Mouse (Mus musculus): Measurements from ENCODE around the gene Gm4756.
"Not testable (repeated sequence)": the region's sequence is repeated elsewhere in the genome, so short reads cannot be mapped to it uniquely, and the experiment has no call there.

Gene Gm4756

DNA sequence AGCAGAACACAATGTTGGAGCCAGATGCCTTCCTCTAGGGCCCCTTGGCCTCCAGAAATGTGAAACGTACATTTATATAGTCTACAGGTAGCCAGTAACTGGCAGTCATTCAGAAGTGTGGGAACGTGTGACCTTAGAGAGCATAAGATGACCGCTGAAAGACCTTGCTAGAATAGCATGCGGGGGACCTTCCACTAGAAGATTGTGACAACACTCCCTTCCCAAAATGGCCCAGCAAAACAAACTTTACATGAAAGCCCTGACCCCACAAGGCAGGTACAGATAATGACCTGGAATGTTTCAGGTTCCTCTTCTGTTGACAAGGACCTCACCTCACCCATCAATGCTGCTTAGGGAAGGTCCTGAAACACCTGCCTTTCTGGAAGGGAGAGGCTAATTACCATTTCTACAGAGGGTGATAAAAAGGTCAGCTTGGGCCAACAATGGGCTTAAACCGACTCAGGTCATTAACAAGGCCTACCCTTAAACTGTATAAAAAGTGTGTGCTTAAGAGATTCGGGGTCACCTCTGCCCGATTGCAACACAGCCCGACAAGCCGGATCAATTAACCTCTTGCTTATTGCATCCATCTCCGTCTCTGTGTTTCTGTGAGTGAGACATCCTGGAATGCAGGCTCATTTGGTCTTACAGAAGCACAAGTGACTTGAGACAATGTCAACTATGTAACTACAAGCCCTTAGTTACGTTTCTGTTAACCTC, at the start of gene Gm4756:
Gene Gm4756, minus strand, starts transcription at position 51 of the 720 bp plus-strand sequence.
- no peak for DNase-seq

DNA sequence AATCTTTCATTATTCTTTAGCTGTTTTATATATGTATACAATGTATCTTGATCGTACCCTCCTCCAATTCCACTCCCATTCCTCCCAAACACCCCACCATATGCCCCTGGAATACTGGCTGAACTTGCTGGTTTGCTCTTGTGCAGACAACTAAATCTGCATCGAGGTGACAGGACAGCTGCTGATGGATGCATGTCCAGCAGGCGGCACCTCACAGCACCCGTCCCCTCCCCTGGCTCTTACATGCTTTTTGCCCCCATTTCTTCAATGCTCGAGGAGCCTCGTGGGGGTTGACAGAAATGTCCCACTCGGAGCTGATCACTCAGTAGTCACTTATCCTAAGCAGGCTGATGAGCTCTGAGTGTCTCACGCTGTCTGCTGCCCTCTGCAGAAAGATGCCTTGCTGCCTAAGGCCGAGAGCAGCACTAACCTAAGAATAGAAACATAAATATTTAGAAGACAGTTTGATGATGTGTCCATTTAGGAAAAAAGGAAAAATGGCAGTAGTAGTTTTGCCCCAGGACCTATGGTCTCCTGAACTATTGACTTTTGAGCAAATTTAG, 45.5 kb upstream of the Gm4756 start:
- DNase-seq, result no peak

DNA sequence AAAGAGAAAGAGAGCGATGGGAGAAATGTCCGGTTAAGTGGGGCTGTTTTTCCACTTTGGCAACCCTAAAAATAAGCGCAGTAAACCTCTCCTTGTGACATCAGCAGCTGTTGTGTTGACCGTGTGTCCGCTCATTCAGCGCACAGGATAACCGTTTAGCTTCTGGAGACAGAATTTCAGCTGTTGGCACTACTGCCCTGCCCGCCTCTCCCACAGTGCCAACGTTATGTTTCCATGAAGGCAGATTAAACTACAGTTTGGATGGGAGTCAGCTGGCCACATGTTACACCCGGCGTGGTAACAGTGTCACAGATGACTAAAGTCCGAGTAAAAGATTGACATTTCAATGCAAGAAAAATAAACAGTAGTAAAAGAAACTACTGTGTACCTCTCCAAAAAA, 45.0 kb upstream of the Gm4756 start:
- no peak for DNase-seq

DNA sequence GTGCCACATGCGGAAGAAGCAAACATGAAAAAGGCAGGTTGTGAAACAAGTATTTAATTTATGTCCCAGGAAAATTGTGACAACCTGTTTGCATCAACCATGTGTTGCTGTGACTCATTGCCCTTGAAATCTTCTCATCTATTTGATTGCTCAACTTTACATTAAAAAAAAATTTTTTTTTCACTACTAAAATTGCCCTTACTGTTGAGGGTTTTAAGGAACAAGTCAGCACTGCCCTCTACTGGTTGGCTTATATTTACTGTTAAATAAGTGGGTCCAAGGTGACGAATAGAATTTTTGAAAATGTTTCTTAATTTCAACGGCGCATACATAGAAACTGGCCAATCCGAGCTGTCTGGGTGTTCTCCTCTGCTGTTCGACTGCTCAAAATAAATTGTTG, 44.4 kb upstream of the Gm4756 start:
- DNase-seq, result no peak

DNA sequence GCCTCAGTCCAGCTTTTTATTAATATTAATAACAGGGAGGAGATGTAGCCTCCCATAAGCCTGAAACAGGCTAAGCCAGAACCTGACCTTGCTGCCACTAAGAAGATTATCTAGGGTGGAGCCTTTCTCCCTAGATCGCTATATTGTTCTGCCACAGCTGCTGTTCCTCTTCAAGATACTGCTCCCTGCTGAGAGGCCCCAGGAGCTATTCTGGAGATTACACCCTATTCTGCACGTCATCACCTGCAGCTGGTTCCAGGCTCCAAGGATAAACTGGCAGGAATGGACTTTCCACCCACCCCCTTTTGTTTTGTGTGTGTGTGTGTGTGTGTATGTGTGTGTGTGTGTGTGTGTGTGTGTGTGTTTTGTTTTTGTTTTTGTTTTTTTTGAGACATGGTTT, 38.8 kb upstream of the Gm4756 start:
- not testable (repeated sequence) for DNase-seq

DNA sequence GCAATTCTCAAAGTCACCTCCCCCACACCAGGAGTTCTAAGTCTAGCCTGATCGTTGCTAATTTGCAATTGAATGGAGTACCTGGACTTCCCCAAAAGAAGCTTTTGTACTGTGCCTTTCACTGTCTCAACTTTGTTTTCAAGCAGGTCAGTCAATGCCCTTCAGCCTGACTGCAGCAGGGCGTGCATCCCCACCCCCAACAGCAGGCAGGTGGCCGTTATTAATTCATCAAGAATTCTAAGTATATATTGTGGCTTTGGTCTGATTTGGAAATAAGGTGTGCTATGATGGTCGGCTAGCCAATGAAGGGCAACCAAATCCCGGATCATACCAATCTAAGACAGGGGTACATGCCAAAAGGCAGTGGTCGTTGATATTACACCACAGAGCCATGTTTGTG, 38.3 kb upstream of the Gm4756 start:
- DNase-seq, result not testable (repeated sequence)

DNA sequence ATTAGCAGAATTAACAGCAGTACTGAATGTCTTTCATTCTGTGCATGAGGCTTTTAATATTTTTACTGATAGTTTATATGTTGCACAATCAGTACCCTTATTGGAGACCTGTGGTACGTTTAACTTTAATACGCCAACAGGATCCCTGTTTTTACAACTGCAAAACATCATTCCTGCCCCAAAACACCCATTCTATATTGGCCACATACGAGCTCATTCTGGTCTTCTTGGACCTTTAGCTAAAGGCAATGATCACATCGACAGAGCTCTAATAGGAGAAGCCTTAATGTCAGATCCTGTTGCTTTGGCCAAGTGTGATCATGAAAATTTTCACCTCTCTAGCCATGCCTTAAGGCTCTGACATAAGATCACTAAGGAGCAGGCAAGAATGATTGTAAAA, 37.1 kb upstream of the Gm4756 start:
- not testable (repeated sequence) for DNase-seq

DNA sequence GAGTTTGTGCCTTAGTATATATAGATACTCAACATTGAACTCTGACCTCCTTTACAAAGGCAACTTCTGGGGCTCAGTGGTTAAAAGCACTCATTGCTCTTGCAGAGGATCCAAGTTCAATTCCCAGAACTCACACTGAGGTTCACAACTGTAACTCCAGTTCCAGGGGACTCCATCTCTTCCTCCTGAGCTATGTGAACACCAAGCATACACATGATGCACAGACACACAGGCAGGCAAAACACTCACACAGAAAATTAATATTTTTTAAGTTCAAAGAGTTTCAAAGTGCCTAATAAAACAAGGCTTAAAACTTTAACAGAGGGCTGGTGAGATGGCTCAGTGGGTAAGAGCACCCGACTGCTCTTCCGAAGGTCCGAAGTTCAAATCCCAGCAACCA, 34.2 kb upstream of the Gm4756 start:
- DNase-seq, result no peak

DNA sequence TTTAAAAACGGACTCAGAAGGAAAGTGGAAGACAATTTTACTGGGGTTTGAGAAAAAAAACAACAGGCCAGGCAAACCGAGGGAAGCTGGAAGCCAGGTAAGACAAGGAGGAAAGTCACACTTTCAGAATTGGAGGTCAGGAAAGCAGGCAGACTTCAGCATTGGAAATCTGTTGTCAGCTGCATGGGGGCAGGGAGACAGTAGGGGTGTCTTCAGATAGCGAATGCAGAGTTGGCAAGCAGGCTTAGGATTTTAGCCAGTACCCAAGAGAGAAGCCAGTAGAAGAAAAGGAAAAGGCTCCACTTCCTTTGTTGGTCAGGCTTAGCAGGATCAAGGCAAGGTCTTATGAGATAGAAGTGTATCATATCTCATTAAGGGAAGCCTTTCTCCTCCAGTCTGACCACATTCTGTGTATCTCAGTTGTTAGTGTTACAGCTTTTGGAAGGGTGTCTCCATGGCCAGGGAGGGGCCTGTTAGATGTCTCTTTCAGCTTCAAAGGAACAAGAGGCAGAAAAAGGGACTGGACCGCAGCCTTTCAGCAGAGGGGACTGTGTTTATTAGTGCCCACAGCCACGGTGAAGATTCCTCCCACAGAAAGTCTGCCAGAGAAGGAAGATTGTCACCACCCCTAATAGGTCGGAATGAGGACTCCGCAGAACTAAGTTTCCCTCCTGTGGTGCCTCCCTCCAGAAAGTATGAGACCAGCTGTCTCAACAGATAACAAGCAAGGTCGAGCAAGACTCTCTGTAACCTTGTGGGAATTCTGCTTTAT, 33.2 kb upstream of the Gm4756 start:
- DNase-seq, result no peak

DNA sequence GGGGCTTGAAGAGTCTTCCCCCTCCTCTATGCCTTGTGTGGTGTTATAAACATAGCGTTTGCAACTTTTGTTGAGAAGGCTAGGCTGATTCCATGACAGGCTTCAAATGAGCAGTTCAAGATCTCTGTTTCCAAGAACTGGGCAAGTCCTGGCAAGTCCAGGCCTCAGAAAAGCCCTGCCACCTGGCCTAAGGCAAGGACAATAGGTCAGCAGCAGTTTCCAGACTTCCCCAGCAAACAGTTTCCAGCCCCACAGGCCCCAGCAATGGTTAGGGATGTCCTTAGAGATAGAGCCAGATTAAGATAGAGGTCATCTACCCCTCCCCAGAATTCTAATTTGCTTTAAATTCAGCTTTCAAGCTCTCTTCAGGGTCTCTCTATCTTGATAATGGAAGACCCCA, 32.5 kb upstream of the Gm4756 start:
- DNase-seq, result no peak

DNA sequence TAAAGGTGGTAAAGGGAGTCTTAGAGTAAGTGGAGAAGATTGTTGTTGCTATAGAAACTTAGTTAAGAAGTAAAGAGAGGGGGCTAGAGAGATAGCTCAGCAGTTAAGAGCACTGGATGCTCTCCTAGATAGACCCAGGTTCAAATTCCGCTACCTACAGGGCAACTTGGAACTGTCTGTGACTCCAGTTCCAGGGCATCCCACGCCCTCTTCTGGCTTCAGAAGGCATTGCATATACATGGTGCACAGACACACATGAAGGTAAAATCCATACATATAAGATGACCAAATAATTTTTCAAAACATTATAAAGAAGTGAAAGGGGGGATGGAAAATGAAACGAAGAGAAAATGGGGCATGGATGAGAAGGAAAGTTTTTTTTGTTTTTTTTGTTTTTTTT, 30.2 kb upstream of the Gm4756 start:
- no peak for DNase-seq

DNA sequence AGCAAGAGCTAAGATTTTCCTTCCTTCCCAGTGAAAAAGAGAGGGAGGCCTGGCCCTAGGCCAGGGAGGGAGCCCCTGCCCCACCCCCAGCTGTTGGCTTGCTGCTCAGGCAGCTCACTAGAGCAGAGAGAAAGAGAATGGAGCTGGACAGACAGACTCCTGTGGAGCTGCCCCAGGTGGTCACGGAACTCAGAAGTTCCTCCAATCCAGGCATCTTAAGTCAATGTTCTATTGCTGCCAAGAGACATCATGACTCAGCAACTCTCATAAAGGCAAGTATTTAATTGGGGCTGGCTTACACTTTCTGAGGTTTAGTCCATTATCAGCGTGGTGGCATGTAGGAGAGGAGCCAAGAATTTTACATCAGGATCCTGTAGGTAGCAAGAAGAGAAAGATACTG, 25.4 kb upstream of the Gm4756 start:
- DNase-seq, result no peak

DNA sequence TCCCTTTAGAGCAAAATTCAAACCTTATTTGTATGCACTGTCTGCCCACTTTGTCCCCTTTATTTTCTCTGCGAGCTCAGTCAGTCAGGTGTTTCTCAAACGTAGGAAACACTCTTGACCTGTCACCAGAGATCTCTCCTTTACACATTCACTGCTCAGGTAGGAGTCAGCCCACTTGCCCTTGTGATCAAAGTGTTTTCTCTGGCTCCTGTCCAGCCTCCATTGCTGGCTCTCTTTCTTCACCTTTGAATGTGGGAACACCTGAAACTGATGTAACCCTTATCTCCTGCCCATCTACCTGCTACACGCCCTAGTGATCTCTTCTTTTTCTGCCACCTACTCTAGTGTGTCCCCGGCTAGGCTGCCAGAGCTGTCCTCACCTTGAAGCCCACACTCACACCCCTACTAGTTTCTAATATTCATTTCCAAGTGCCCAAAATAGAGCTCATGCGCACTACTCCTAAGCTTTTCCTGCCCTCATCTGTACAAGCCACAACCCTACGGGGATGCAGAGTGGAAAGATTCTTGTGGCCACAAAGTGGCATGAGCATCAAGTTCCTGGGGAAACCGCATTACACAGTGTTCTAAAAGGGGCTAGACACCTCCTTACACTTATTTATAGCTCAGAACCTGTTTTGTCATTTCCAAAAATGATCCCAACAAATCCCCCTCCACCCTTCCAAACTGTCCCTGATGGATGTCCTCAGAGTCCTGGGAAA, 24.8 kb upstream of the Gm4756 start:
- DNase-seq, result no peak

DNA sequence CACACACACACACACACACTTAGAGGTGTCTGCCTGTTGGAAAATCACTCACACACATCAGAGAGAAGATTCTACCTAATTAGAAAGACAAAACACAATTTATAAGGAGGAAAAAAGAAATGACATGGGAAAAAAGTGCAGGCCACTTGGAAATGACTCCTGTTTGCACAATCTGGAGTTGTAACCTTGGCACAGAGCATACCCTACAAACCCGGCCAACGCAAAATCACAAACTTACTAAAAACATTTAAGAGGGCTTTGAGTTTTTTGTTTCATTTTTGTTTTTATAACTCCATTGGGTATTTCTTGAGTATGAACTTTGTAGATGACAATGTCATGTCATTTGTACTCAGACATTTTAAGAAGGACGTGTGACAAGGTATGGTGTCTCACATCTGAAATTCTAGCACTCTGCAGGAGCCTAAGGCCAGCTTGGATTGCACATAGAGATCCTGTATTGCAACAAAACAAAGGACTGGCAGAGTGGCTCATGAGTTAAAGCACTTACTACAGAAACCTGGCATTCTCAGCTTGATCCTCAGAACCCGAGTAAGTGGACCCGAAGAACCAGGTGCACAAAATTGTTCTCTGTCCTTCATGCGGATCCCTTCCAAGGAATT, 22.2 kb upstream of the Gm4756 start:
- DNase-seq, result no peak

DNA sequence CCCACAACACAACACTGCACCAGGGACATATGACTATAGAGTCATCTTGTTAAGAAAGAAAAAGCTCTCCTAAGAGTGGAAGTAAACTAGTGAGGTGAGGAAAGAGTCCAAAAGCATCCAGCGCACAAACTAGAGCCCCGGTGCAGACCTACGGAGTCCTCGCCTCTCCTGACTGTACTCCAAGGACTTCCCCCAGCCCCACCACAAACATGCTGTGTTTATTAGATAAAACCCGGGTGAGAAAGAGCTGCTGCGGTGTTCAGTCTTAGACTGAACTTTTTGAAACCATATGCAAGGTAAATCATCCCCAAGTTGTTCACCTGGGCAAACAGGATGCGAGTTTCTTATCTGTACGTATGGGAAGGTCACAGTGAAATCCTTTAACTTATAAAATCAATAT, 21.5 kb upstream of the Gm4756 start:
- DNase-seq, result no peak

DNA sequence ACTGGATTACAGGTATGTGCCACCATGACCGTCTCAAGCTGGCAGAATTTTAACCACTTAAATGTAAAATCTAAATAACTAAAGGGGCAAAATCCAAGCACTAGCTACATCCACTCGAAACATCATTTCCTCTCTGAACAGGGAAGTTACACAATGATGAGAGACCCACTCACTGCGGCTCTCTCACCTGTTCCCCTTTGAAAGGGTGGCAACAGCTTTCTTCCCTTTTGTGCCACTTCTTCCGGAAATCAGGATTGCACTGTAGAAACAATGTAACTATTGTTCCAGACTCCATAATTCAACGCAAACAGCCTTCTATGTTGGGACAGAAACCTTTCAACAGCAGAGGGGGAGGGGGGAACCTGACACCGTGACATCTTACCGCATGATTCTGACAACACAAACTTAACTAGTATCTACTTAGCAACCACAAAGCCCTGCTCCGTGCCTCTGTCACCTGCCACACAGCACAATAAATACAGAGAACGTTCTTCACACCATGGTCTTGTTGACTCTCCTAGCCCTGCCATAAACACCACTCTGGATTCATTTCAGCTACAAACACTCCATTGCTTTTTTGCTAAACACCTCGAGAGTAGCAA, 18.5 kb upstream of the Gm4756 start:
- no peak for DNase-seq

DNA sequence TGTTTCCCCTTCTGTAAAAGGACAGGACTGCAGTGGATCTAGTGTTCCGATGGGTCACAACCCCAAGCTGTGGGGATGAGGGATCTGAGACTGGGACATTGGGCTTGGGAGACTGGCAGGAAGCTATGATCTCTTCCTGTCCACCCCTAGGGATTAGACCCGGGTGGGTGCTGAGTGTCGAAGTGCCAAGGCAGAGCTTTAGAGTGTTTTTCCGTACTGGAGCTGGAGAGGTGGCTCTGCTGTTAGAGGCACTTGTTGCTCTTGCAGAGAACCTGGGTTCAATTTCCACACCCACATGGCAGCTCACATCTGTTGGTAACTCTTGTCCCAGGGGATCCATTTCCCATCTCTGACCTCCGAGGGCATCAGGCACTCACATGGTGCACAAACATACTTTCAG, 16.6 kb upstream of the Gm4756 start:
- no peak for DNase-seq

DNA sequence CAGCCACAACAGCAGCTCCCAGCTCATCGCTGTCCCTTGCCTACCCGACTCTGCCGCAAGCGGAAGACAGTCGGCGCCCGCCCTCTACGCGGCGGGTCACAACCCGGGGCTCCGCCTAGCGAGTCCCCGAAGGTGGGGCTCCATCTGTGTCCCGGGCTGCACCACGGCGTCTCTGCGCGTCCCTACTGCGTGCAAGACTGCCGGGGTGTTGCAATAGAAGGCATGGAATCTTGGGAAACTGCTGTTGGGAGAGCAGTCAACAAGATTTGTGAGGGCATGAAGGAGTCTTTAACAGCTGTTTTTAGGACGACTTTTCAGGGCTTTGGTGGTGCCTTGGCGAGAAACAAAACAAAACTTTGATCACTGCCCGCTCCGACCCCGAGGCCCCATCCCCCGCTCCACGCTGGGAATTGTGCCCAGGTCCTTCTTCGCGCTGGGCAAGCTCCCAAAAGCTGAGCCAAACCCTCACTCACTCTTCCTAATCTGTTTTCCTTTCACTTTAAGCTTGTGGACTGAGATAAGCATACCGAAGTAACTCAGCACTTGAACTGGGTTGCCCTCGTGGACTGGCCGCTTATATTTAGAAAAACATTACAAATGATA, 15.4 kb upstream of the Gm4756 start, which contains the start of gene Dhrs7:
Gene Dhrs7, minus strand, starts transcription at position 175 of the 603 bp plus-strand sequence.
- peak; percentile 88 for DNase-seq

DNA sequence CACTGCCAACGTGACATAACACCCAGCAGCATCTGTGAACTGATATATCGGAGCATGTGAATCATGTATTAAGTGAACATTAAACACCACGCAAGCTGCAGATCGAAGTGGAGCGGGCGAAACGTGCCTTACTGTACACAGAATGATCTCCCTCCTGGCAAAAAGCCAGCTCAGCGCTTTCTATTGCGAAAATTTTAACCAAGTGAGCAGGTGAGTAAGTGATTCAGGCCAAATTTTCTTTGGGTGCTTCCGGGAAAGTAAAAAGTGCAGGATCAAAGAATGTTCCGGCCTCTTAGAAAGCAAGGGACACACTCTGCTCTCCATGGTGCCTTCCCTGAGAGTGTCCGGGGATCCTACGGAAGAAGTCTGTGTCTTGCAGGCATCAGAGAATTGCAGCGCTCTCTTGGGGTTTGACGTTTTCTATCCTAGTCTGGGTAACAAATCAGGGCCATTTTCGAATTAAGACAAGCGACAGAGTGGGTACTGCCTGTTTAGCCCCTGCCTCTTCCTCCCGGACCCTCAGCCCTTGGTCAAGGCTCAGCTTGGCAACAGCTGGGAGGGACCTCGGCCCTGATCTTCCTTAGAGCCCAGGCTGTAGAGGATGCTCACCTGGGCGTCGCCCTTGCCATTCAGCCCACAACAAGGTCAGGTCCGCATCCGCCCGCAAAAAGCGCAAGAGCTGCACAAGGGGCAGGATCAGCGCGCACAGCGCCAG, 14.7 kb upstream of the Gm4756 start:
- DNase-seq, result peak; percentile 10

DNA sequence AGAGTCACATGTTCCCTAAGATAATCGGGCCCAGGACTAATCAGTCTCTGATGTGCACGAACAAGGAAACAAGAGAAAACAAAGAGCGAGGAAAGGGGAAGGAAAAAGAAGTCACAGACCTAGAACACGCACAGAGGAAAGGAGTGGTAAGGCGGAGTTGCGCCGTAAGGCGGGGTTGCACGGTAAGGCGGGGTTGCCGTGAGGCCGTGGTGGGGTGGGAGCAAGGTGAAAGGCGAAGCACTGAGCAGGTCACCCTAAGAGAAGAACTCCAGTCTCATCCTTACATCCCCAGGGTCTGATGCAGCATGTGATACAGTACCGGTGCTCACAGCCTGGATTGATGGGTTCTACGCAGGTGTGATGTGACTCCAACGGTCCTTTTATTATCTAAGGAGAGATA, 6.3 kb upstream of the Gm4756 start:
- no peak for DNase-seq

DNA sequence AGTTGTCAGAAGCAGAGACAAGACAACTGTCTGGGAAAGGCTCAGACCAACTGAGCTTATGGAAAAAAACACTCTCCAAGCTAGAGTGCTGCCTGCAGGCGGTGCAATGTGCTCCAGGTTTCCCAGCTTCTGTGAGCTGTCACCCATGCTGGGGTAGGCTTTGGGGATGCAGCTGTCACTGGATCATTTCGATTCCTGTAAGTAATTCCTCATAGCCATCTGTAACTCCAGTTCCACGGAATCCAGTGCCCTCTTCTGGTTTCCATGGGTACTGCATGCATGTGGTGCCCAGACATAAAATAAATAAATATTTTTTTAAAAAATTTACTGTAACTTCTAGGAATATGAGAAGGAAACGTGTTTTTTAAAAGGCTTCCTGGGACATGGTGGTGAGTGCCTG, 5.2 kb upstream of the Gm4756 start:
- DNase-seq, result peak; percentile 26

All from thymus, postnatal 25 days (tissue).